Mouse (Mus musculus): ENCODE results near the gene Nmt1. TPM values are rescaled to one million over a fixed set of nuclear protein-coding genes. Genes with fewer than 3 reads are reported as not detected.

Nmt1 gene
- polyA plus RNA-seq, 1 experiment = 77.1 TPM

- no peaks in the 10 kb centered on the region for H3K79me2 ChIP-seq (ENCODE audit: control insufficient read depth, insufficient read depth)
- no peaks in the 10 kb centered on the region for H3K36me3 ChIP-seq (ENCODE audit: control insufficient read depth, insufficient read depth)
- no peaks in the 10 kb centered on the region for H3K27me3 ChIP-seq (ENCODE audit: control insufficient read depth, insufficient read depth, insufficient read length)
- TF ChIP-seq SRF (IDR thresholded peaks at IDR 0.05; ENCODE audit: control insufficient read depth, insufficient read length, low read depth) (no peak), MYOD1 (IDR thresholded peaks at IDR 0.05; ENCODE audit: control insufficient read depth in 1 of 3, insufficient read length in 2 of 3, low read depth in 2 of 3) (peak in 2 of 3 experiments; percentile 45 to 85), POLR2A (IDR thresholded peaks at IDR 0.05; ENCODE audit: insufficient read length, low read depth) (peak; percentile 44), MYOG (IDR thresholded peaks at IDR 0.05; ENCODE audit: control insufficient read depth in 1 of 3, insufficient read depth in 1 of 3, insufficient read length in 2 of 3, low read depth in 2 of 3) (peak in 2 of 3 experiments; percentile 62 to 89), REST (IDR thresholded peaks at IDR 0.05; ENCODE audit: insufficient read depth, insufficient read length) (no peak), USF1 (IDR thresholded peaks at IDR 0.05; ENCODE audit: low read depth) (no peak), E2F4 (IDR thresholded peaks at IDR 0.05; ENCODE audit: insufficient read depth) (no peak), TCF3 (IDR thresholded peaks at IDR 0.05; ENCODE audit: insufficient read length, low read depth) (no peak), MAX (IDR thresholded peaks at IDR 0.05; ENCODE audit: low read depth) (no peak), POLR2AphosphoS2 (IDR thresholded peaks at IDR 0.05; ENCODE audit: insufficient read length, low read depth) (no peak), CEBPB (IDR thresholded peaks at IDR 0.05; ENCODE audit: insufficient read depth, poor library complexity, severe bottlenecking) (no peak), TCF12 (IDR thresholded peaks at IDR 0.05; ENCODE audit: insufficient read depth, poor library complexity, severe bottlenecking) (no peak)
- H3ac ChIP-seq (ENCODE audit: control insufficient read depth, insufficient read length) = no peak overlapping the region
- H3K4me3 ChIP-seq = no peak overlapping the region
- peak overlapping the region; percentile 49 for H3K4me2 ChIP-seq (ENCODE audit: low read depth)
Observed at GRCm38 (mm10) chr11:102985160-102985559, 42.8 kb upstream of the Nmt1 start.

DNA sequence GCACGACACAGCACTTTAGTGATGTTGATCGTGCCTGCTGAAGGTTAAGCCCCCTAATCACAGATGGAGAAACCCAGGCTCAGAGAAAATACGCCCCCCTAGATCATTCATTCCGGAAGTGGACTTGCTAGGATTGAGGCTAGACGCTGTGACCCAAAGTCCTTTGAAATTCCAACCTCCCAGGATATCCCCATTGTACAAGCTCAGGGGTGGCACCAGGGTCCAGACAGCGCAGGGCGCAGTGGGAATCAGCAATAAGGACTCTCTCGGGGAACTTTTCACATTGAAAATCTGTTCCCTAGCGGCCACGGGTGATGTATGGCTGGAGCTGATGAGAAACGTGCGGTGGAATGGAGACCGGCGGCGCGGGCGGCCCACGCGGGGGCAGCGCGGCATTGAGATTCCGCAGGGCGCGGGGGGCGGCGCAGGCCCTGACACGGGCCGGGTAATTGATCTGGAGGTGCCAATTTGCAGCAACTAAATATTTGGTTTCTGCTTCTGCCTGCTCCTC lies 38.3 kb upstream of the Nmt1 start:
- H3K4me3 ChIP-seq = no peak overlapping the region
- H3ac ChIP-seq (ENCODE audit: control insufficient read depth, insufficient read length) = no peak overlapping the region
- peaks cover 7% of the 10 kb centered on the region for H3K36me3 ChIP-seq (ENCODE audit: control insufficient read depth, insufficient read depth)
- no peaks in the 10 kb centered on the region for H3K79me2 ChIP-seq (ENCODE audit: control insufficient read depth, insufficient read depth)
- H3K4me2 ChIP-seq (ENCODE audit: low read depth) = peak overlapping the region; percentile 65
- no peaks in the 10 kb centered on the region for H3K27me3 ChIP-seq (ENCODE audit: control insufficient read depth, insufficient read depth, insufficient read length)
- no peak for TF ChIP-seq E2F4 (IDR thresholded peaks at IDR 0.05; ENCODE audit: insufficient read depth)
- no peak for TF ChIP-seq REST (IDR thresholded peaks at IDR 0.05; ENCODE audit: insufficient read depth, insufficient read length)

DNA sequence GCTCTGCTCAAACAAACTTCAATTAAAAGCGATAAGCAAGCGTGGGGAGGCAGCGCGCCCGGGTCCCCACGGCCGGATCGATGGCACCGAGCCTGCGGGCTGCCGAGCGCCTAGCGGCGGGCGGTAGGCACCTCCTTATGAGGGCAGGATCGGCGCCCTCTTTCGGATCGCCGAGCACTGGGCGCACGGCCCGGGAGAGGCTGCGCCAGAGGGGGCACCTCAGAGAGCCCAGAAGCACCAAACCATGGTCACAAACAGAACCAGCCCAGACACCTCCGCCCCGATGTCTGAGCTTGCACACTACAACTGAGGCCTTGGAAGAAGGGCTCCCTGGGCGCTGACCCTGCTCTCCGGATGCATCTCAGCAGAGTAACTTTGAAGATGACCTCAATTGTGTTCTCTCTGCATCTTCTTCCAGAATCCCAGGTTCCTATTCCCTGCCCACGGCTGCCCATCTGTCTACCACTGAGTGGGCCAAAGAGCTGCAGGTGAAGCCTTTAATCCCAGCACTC lies 37.8 kb upstream of the Nmt1 start:
- Histone ChIP-seq H3K4me3 (no peak overlapping the region), H3K27me3 (ENCODE audit: control insufficient read depth, insufficient read depth, insufficient read length) (no peaks in the 10 kb centered on the region)
- TF ChIP-seq MAX (IDR thresholded peaks at IDR 0.05; ENCODE audit: low read depth) (no peak), MYOG (IDR thresholded peaks at IDR 0.05; ENCODE audit: control insufficient read depth in 1 of 3, insufficient read depth in 1 of 3, insufficient read length in 2 of 3, low read depth in 2 of 3) (peak in 1 of 3 experiments; percentile 9)

DNA sequence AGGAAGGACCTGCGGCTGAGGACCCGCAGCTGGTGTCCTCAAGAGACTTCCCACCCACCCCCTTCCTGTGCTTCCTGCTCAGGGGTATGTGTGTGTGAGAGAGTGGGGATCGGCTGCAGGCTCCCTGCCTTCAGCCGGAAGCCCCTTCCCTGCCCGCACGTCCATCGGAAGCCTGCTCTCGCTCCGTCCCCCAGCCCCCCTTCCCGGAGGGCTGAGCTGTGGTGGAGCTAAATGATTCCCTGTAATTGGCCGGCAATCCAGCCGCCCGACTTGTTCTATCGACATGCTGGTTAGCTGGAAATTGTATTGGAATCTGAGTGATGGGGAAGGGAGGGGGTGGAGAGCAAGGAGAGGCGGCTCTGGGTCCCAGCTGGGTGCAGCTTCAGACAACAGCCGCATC lies 36.3 kb upstream of the Nmt1 start:
- Histone ChIP-seq H3K4me2 (ENCODE audit: low read depth) (no peak overlapping the region), H3K4me3 (no peak overlapping the region), H3ac (ENCODE audit: control insufficient read depth, insufficient read length) (no peak overlapping the region), H3K27me3 (ENCODE audit: control insufficient read depth, insufficient read depth, insufficient read length) (no peaks in the 10 kb centered on the region), H3K36me3 (ENCODE audit: control insufficient read depth, insufficient read depth) (peaks cover 20% of the 10 kb centered on the region), H3K79me2 (ENCODE audit: control insufficient read depth, insufficient read depth) (no peaks in the 10 kb centered on the region)
- TF ChIP-seq SRF (IDR thresholded peaks at IDR 0.05; ENCODE audit: control insufficient read depth, insufficient read length, low read depth) (no peak), USF1 (IDR thresholded peaks at IDR 0.05; ENCODE audit: low read depth) (no peak), REST (IDR thresholded peaks at IDR 0.05; ENCODE audit: insufficient read depth, insufficient read length) (no peak), CEBPB (IDR thresholded peaks at IDR 0.05; ENCODE audit: insufficient read depth, poor library complexity, severe bottlenecking) (no peak), TCF3 (IDR thresholded peaks at IDR 0.05; ENCODE audit: insufficient read length, low read depth) (no peak), TCF12 (IDR thresholded peaks at IDR 0.05; ENCODE audit: insufficient read depth, poor library complexity, severe bottlenecking) (no peak), MYOD1 (IDR thresholded peaks at IDR 0.05; ENCODE audit: control insufficient read depth in 1 of 3, insufficient read length in 2 of 3, low read depth in 2 of 3) (no peak), E2F4 (IDR thresholded peaks at IDR 0.05; ENCODE audit: insufficient read depth) (no peak), POLR2A (IDR thresholded peaks at IDR 0.05; ENCODE audit: insufficient read length, low read depth) (no peak), POLR2AphosphoS2 (IDR thresholded peaks at IDR 0.05; ENCODE audit: insufficient read length, low read depth) (no peak), MYOG (IDR thresholded peaks at IDR 0.05; ENCODE audit: control insufficient read depth in 1 of 3, insufficient read depth in 1 of 3, insufficient read length in 2 of 3, low read depth in 2 of 3) (no peak), MAX (IDR thresholded peaks at IDR 0.05; ENCODE audit: low read depth) (no peak)

More for the DNA sequence above, 37.8 kb upstream of the Nmt1 start:
- H3ac ChIP-seq (ENCODE audit: control insufficient read depth, insufficient read length) = no peak overlapping the region
- peak overlapping the region; percentile 65 for H3K4me2 ChIP-seq (ENCODE audit: low read depth)
- H3K36me3 ChIP-seq (ENCODE audit: control insufficient read depth, insufficient read depth) = peaks cover 12% of the 10 kb centered on the region
- no peaks in the 10 kb centered on the region for H3K79me2 ChIP-seq (ENCODE audit: control insufficient read depth, insufficient read depth)

- TF ChIP-seq MYOG (IDR thresholded peaks at IDR 0.05; ENCODE audit: control insufficient read depth in 1 of 3, insufficient read depth in 1 of 3, insufficient read length in 2 of 3, low read depth in 2 of 3) (peak in 1 of 3 experiments; percentile 74), POLR2AphosphoS2 (IDR thresholded peaks at IDR 0.05; ENCODE audit: insufficient read length, low read depth) (peak; percentile 78), MYOD1 (IDR thresholded peaks at IDR 0.05; ENCODE audit: control insufficient read depth in 1 of 3, insufficient read length in 2 of 3, low read depth in 2 of 3) (peak in 2 of 3 experiments; percentile 31 to 65), CEBPB (IDR thresholded peaks at IDR 0.05; ENCODE audit: insufficient read depth, poor library complexity, severe bottlenecking) (no peak), REST (IDR thresholded peaks at IDR 0.05; ENCODE audit: insufficient read depth, insufficient read length) (no peak), SRF (IDR thresholded peaks at IDR 0.05; ENCODE audit: control insufficient read depth, insufficient read length, low read depth) (no peak)
Observed at GRCm38 (mm10) chr11:102992940-102993339, 35.0 kb upstream of the Nmt1 start.

More at GRCm38 (mm10) chr11:102992940-102993339, 35.0 kb upstream of the Nmt1 start:
- H3K79me2 ChIP-seq (ENCODE audit: control insufficient read depth, insufficient read depth) = no peaks in the 10 kb centered on the region
- no peak overlapping the region for H3ac ChIP-seq (ENCODE audit: control insufficient read depth, insufficient read length)
- H3K27me3 ChIP-seq (ENCODE audit: control insufficient read depth, insufficient read depth, insufficient read length) = no peaks in the 10 kb centered on the region
- no peak overlapping the region for H3K4me2 ChIP-seq (ENCODE audit: low read depth)
- no peak overlapping the region for H3K4me3 ChIP-seq
- H3K36me3 ChIP-seq (ENCODE audit: control insufficient read depth, insufficient read depth) = peaks cover 24% of the 10 kb centered on the region

Measured in myocyte (in vitro differentiated cells).